Mouse (Mus musculus) thymus, adult 18-20 months (tissue): ENCODE measurements at regions not wholly inside any gene's neighbourhood (a gene's known extent, or its start where the extent isn't known, plus 50 kb on each side); places are given as distances from the start of the nearest gene placed in this dataset.

Source experiments
- DNase-seq, 2 experiments: peaks; one replicate each; pipeline ENCODE4 v3.0.0; 2022; ENCODE audit warnings: mixed read lengths in 2 of 2

DNA sequence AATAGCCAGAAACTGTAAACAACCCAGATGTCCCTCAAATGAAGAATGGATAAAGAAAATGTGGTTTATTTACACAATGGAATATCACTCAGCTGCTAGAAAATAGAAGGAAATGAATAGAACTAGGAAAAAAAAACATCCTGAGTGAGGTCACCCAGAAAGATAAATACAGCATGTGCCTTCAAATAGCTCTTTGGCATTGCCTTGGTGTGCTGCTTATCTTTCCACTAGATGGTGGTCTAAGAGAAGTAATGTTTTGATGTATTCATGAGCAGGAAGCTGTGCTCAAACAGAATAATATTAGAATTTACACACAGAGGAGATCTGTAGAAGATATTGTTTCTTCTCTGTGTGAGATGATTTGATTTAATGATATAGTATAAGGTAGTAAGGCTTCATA lies 78.8 kb downstream of the Zfp619 start:
- no peak for DNase-seq

GRCm38 (mm10) chr7:39613767-39614166 lies 96.2 kb downstream of the Zfp619 start:
- no peak for DNase-seq

GRCm38 (mm10) chr7:39615092-39615491 lies 97.5 kb downstream of the Zfp619 start:
- DNase-seq = no peak

GRCm38 (mm10) chr7:39621796-39622195 lies 104.2 kb downstream of the Zfp619 start:
- DNase-seq = no peak

GRCm38 (mm10) chr7:39632836-39633235 lies 115.3 kb downstream of the Zfp619 start:
- DNase-seq = no peak

DNA sequence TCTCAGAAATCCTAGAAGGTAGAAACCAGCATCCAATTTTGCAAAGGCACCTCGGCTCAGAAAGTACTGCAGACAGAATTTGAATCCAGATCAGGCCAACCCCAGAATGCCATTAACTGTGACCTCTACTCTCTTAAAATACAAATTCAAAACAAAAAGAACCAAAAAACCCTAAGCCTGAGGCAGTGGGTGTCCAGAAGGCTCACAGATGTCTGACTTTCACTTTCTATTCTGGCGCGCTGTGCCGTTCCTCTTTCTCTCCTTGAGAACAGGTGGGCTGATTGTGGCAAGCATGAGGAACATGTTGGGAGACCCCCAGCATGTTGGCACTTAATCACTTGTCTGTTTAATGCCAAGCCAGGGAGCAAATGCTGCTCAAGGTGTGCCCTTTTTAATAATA lies 124.8 kb downstream of the Zfp619 start:
- DNase-seq = no peak

GRCm38 (mm10) chr7:39643323-39643722 lies 125.8 kb downstream of the Zfp619 start:
- DNase-seq = no peak

- DNase-seq = no peak
These were observed 133.0 kb downstream of the Zfp619 start for GRCm38 (mm10) chr7:39650483-39651102.

GRCm38 (mm10) chr7:39654563-39655286 lies 137.2 kb downstream of the Zfp619 start:
- DNase-seq = no peak

DNA sequence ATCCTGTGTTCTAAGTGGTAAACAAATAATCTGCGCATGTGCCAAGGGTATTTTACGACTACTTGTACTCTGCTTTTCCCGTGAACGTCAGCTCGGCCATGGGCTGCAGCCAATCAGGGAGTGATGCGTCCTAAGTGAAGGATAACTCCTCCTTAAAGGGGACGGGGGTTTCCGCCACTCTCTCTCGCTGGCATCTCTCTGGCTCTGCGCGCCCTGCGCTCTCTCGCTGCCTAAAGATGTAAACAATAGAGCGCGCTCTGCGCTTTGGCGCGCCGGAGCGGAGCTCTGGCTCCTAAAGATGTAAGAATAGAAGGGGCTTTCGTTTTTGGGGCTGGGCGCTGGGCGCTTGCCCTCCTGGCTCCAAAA lies 137.7 kb downstream of the Zfp619 start:
- peak; percentile 50 to 66 for DNase-seq

GRCm38 (mm10) chr7:39655709-39656397 lies 138.3 kb downstream of the Zfp619 start:
- no peak for DNase-seq

- no peak for DNase-seq
These were observed 142.0 kb downstream of the Zfp619 start for GRCm38 (mm10) chr7:39659597-39659996.

GRCm38 (mm10) chr7:39675124-39675846 lies 157.7 kb downstream of the Zfp619 start:
- DNase-seq = no peak

GRCm38 (mm10) chr7:39675847-39676238 lies 158.3 kb downstream of the Zfp619 start:
- DNase-seq = no peak

DNA sequence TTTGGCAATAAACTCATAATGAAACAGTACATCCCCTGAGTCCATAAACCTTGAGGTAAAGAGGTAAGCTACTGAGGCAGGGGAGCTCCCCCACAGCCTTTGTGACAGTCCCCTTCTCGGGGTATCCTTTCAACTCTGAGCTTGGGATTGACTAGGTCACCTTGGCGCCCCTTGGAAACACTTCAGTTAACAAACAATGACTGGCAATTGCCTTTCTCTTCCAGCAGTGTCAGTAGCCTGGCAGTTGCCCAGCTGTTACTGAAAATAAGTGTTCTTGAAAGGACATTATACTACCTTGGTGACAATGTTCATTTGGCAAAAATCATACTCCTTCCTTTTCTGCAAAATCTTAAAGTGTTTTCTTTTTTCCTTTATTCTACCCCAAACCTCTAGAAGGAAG lies 162.8 kb downstream of the Zfp619 start:
- no peak for DNase-seq

GRCm38 (mm10) chr7:39696589-39696988 lies 179.0 kb downstream of the Zfp619 start:
- no peak for DNase-seq

- no peak for DNase-seq
These were observed 183.9 kb downstream of the Zfp619 start for GRCm38 (mm10) chr7:39701506-39701905.

GRCm38 (mm10) chr7:39705118-39706095 lies 187.8 kb downstream of the Zfp619 start:
- no peak for DNase-seq

DNA sequence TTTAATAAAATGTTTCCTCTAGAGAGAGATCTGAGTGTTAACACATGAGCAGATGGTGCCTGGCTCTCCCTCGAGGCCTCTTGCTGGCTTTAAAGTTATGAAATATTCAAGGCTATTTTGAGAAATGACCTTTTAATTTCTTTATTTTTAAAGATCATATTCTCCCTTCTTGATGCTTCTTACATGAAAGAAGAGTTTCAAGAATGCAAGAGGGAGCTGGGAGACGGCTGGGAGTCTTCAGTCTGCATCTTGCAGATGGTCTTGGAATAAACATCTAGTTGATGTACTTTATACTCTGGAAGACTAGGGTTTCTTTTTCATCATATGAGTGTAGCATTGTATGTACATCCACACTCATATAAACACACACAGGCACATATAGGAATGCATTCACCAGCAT lies 189.0 kb downstream of the Zfp619 start:
- DNase-seq = no peak

DNA sequence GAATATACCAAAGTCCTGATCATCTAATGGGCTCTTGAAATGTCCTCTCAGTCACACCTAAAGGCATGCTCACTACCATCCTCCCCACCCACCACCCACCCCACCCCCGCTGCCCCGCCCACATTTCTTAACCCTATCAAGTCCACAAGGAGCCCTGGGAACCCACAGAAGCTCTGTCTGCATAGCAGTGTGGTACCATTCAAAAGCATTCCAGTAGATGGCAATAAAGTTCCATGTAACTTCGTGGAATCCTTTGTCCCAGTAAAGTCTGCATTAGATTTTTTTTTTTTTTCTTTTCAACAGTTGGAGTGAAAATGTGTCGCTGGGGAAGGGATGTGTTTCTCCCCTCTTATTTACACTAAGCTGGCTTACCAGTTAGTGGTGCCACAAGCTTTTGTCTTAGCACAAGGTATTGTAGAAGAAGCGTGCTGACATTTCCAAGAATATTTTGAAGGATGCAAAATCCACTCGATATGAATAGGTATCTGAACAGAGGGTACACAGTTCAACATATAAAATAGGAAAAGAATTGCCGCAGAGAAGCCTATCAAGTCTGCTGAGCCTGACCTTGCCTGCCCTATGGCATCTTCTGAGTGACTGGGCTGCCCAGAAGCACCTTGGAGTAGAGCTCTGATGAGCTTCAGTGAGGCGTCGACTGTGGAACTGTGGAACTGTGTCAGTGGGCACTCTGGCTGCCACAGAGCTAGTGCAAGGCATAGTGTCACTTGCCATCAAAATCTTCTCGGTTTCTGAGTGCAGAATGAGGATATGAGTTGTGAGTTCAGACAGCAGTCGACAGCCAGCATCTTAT lies 199.0 kb downstream of the Zfp619 start:
- DNase-seq = no peak

GRCm38 (mm10) chr7:39727935-39728557 lies 210.5 kb downstream of the Zfp619 start:
- DNase-seq = no peak
